Mouse (Mus musculus) erythroblast, embryonic 14.5 days (primary cell): ENCODE data around the gene Tmem209.

Experiments
- GATA1 ChIP-seq: IDR thresholded peaks from 2 replicates; pipeline ENCODE4 v1.6.1; 2012; ENCODE audit warnings: low read length, inconsistent platforms, mixed read lengths
- TAL1 ChIP-seq: IDR thresholded peaks from 3 replicates; pipeline ENCODE4 v1.6.1; 2012; ENCODE audit warnings: low read length, inconsistent platforms, mixed read lengths

- TF ChIP-seq GATA1 (no peak), TAL1 (no peak)
These were observed 44.0 kb downstream of the Tmem209 start for GRCm38 (mm10) chr6:30465586-30465985.
